ENCODE assay signal across 21 mouse cellular contexts in the genomic region with DNA sequence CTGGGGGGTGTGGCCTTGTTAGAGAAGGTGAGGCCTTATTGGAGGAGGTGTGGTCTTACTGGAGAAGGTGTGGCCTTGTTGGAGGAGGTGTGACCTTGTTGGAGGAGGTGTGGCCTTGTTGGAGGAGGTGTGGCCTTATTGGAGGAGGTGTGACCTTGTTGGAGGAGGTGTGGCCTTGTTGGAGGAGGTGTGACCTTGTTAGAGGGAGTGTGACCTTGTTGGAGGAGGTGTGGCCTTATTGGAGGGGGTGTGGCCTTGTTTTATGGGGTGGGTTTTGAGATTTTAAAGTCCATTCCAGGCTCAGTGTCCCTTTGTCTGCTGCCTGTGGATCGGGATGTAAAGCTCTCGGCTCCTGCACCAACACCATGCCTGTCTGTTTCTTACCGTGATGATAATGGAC.
"Had no signal": no experiment of that assay in that cellular context is flagged by ENCODE, and none has a peak within 500 bp of the region (broad histone marks: within the 10 kb centered on the region; RNA-seq: fewer than 3 reads in every experiment).

No protein-coding gene starts in this region.

- DNase-seq: kidney, adult 2 months; kidney, postnatal 36 days; layer of hippocampus, postnatal 36 days; left cerebral cortex, postnatal 4 days; liver, postnatal 0 days; lung, embryonic 14.5 days; retina, postnatal 1 day; right cerebral cortex, postnatal 25 days; thymus, postnatal 36 days had no signal

- H3K9me3 ChIP-seq: limb, embryonic 12.5 days; limb, embryonic 15.5 days; midbrain, embryonic 12.5 days; midbrain, embryonic 15.5 days; neural tube, embryonic 13.5 days; stomach, embryonic 15.5 days had no signal

- H3K9ac ChIP-seq: limb, embryonic 12.5 days; limb, embryonic 15.5 days; liver, embryonic 14.5 days; liver, postnatal 0 days; lung, embryonic 14.5 days; midbrain, embryonic 12.5 days; midbrain, embryonic 15.5 days; neural tube, embryonic 13.5 days; stomach, embryonic 15.5 days had no signal

- H3K4me1 ChIP-seq: midbrain, embryonic 12.5 days; midbrain, embryonic 15.5 days; neural tube, embryonic 13.5 days; stomach, embryonic 15.5 days had no signal

- H3K27me3 ChIP-seq: limb, embryonic 12.5 days; limb, embryonic 15.5 days; midbrain, embryonic 12.5 days; midbrain, embryonic 15.5 days; neural tube, embryonic 13.5 days; stomach, embryonic 15.5 days had no signal

- H3K27ac ChIP-seq: kidney, postnatal 0 days; left cerebral cortex, adult 2 months; limb, embryonic 12.5 days; limb, embryonic 15.5 days; liver, embryonic 14.5 days; macrophage; midbrain, embryonic 12.5 days; midbrain, embryonic 15.5 days; neural tube, embryonic 13.5 days; stomach, embryonic 15.5 days had no signal

- H3K36me3 ChIP-seq: limb, embryonic 15.5 days; midbrain, embryonic 12.5 days; midbrain, embryonic 15.5 days; neural tube, embryonic 13.5 days; stomach, embryonic 15.5 days had no signal

- H3K4me2 ChIP-seq: limb, embryonic 12.5 days; limb, embryonic 15.5 days; liver, embryonic 11.5 days; lung, embryonic 14.5 days; midbrain, embryonic 12.5 days; midbrain, embryonic 15.5 days; neural tube, embryonic 13.5 days; stomach, embryonic 15.5 days had no signal

- H3K4me3 ChIP-seq: left cerebral cortex, adult 2 months; limb, embryonic 12.5 days; limb, embryonic 15.5 days; midbrain, embryonic 12.5 days; midbrain, embryonic 15.5 days; neural tube, embryonic 13.5 days; stomach, embryonic 15.5 days had no signal

- ATAC-seq: liver, postnatal 0 days; lung, postnatal 0 days; midbrain, embryonic 15.5 days had no signal
